ENCODE assay signal across 10 mouse cellular contexts in genomic region chr17:84117756-84118155, GRCm38 (mm10).
DNase-seq lines count a peak whose midpoint lies in the region; ATAC-seq lines count a peak whose summit lies in the region.
"Had no signal": no experiment of that assay in that cellular context is flagged by ENCODE, and none has a peak within 500 bp of the region (broad histone marks: within the 10 kb centered on the region; RNA-seq: fewer than 3 reads in every experiment).

No protein-coding gene starts in this region.

- H3K4me2 ChIP-seq in lung, embryonic 16.5 days (ENCODE audit: low read depth, low read length): no peak overlapping the region
- H3K4me2 ChIP-seq: lung, embryonic 14.5 days had no signal

- ATAC-seq in erythroblast, adult 5-6 weeks (replicated peaks; ENCODE audit: low FRiP score, poor library complexity, severe bottlenecking): no peak
- no peak for ATAC-seq in lung, embryonic 16.5 days (ENCODE audit: low read depth)
- no peak for ATAC-seq in erythroid progenitor cell, adult 5-6 weeks (replicated peaks; ENCODE audit: low FRiP score, poor library complexity, severe bottlenecking)
- ATAC-seq: activated CD4-positive, CD25-positive, alpha-beta regulatory T cell, adult 4 months had no signal

- H3K4me1 ChIP-seq in erythroblast, embryonic 14.5 days (ENCODE audit: control insufficient read depth): peaks cover 84% of the 10 kb centered on the region
- H3K4me1 ChIP-seq in lung, embryonic 16.5 days (replicated peaks; ENCODE audit: control insufficient read depth, insufficient read depth, low read length): peaks cover 25% of the 10 kb centered on the region

- intact Hi-C loops in left cerebral cortex, postnatal 25 days (cut with DNase I): loop anchor here (10.0 kb wide), 1 partner anchor 267 kb away; no protein-coding TSS in a partner anchor

- no peaks in the 10 kb centered on the region for H3K9me3 ChIP-seq in erythroblast, embryonic 14.5 days (ENCODE audit: control insufficient read depth, low read length)
- no peaks in the 10 kb centered on the region for H3K9me3 ChIP-seq in lung, embryonic 16.5 days (ENCODE audit: control insufficient read depth, low read length)

- H3K4me3 ChIP-seq in erythroblast, embryonic 14.5 days (replicated peaks): peak overlapping the region; percentile 21
- H3K4me3 ChIP-seq in lung, embryonic 16.5 days (ENCODE audit: low read length): no peak overlapping the region

- 46% methylated on average over 1 of the region's 1 CpGs for WGBS in lung, embryonic 16.5 days

- H3K9ac ChIP-seq in lung, embryonic 16.5 days (ENCODE audit: low read length): no peak overlapping the region
- H3K9ac ChIP-seq: lung, embryonic 14.5 days had no signal

- no peak for DNase-seq in lung, postnatal 4 days
- peak; percentile 56 for DNase-seq in liver
- DNase-seq in thymus, postnatal 0 days (ENCODE audit: low spot score): peak; percentile 67
- no peak for DNase-seq in left cerebral cortex, postnatal 25 days (ENCODE audit: low spot score in 2 of 2)
- DNase-seq: lung, embryonic 14.5 days had no signal

- peak overlapping the region; percentile 25; the same call in 1 of the 2 replicates for H3K27ac ChIP-seq in lung, embryonic 16.5 days (ENCODE audit: low read length)

- no peaks in the 10 kb centered on the region; the same call in 1 of the 2 replicates for H3K36me3 ChIP-seq in erythroblast, embryonic 14.5 days (ENCODE audit: control insufficient read depth)
- no peaks in the 10 kb centered on the region for H3K36me3 ChIP-seq in lung, embryonic 16.5 days (ENCODE audit: control insufficient read depth, insufficient read depth, low read length)

- no peaks in the 10 kb centered on the region for H3K27me3 ChIP-seq in erythroblast, embryonic 14.5 days (ENCODE audit: control insufficient read depth)
- H3K27me3 ChIP-seq in lung, embryonic 16.5 days (ENCODE audit: control insufficient read depth, insufficient read depth, low read depth, low read length): no peaks in the 10 kb centered on the region

Comparison
In these comparisons a context has a peak if more than half of its experiments do, and no peak if none do; other contexts are left out.
1. DNase-seq: peak in liver (single experiment) and thymus, postnatal 0 days (single experiment); none in lung, postnatal 4 days (0 of 2) and left cerebral cortex, postnatal 25 days (0 of 2).